Mouse (Mus musculus): ENCODE measurements at regions not wholly inside any gene's neighbourhood (a gene's known extent, or its start where the extent isn't known, plus 50 kb on each side); places are given as distances from the start of the nearest gene placed in this dataset.

DNA sequence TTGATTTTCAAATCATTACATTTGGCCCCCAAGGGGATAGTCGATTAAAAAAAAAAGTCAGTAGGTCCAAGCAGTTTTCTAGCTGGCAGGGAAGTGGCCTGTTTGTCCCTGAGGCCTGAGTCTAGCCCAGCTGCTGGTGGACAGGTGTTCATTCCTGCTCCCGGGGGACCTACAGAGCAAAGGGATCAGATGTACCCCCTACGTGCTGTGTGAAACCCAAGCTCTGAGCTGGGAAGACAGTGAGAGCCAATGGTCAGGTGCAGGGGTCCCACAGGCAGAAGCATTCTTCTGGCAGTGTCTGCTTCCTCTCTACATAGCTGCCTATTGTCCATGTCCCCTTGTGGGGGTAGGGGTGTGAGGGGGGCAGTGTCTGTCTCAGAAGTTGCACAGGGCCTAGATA, 653.2 kb upstream of the 3110018I06Rik start:
- TF ChIP-seq POLR2A (IDR thresholded peaks at IDR 0.05; ENCODE audit: control insufficient read depth, low read depth, low read length): no peak
- no peak for TF ChIP-seq CTCF (IDR thresholded peaks at IDR 0.05; ENCODE audit: control insufficient read depth, insufficient read depth, insufficient replicate concordance, low read depth, low read length)

All from testis, adult 2 months (tissue).